Comparison of ENCODE assay signal across 9 mouse cellular contexts in the genomic region with DNA sequence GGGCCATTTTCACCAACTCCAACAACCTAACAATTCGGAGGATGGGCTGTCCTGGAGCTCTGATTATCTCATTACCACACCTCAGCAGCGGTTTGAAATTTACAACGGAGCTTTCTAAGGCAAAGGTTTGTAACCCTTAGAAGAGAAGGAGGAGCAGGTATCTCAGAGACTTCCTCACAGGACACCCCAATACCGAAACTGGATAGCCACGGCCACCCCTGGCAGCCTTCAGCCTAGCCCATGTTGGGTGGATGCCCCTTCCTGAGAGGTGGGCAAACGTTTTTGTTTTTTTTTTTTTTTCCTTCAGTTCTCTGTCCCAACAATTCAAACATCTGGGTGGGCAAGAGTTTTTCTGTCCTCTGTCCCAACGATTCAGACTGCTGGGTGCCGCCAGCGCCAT. TPM values are rescaled to one million over a fixed set of nuclear protein-coding genes. Genes with fewer than 3 reads are reported as not detected.
A peak's percentile ranks its signal among the peaks of the same experiment; 100 is the strongest.
DNase-seq lines count a peak whose midpoint lies in the region; ATAC-seq and TF ChIP-seq lines count a peak whose summit lies in the region.
"Had no signal": no experiment of that assay in that cellular context is flagged by ENCODE, and none has a peak within 500 bp of the region (broad histone marks: within the 10 kb centered on the region; RNA-seq: fewer than 3 reads in every experiment).

No protein-coding gene starts in this region.

- peak overlapping the region; percentile 82 for H3K4me2 ChIP-seq in heart, embryonic 11.5 days
- H3K4me2 ChIP-seq in heart, embryonic 16.5 days (ENCODE audit: low read depth, low read length) = peak overlapping the region; percentile 95
- peak overlapping the region; percentile 93 for H3K4me2 ChIP-seq in liver, postnatal 0 days (ENCODE audit: low read depth, low read length)

- peak overlapping the region; percentile 55 for H3K4me3 ChIP-seq in heart, embryonic 11.5 days (ENCODE audit: low read depth, low read length)
- peak overlapping the region; percentile 62 to 65 for H3K4me3 ChIP-seq in ES-E14 (ENCODE audit: insufficient read depth in 1 of 2, low read depth in 1 of 2, low read length in 2 of 2, poor library complexity in 1 of 2, severe bottlenecking in 1 of 2)
- H3K4me3 ChIP-seq in heart, embryonic 16.5 days (ENCODE audit: low read length) = peak overlapping the region; percentile 74
- peak overlapping the region; percentile 65 for H3K4me3 ChIP-seq in liver, postnatal 0 days (ENCODE audit: low read depth, low read length)

- no peaks in the 10 kb centered on the region for H3K27me3 ChIP-seq in heart, embryonic 11.5 days (ENCODE audit: control insufficient read depth, insufficient read depth, low read length)
- H3K27me3 ChIP-seq in heart, embryonic 16.5 days (ENCODE audit: control insufficient read depth, insufficient read depth, low read length) = no peaks in the 10 kb centered on the region
- no peaks in the 10 kb centered on the region for H3K27me3 ChIP-seq in liver, postnatal 0 days (ENCODE audit: insufficient read depth, low read length)

- intact Hi-C loops in gastrocnemius, postnatal 36 days (cut with DNase I) = no loop called here

- H3K36me3 ChIP-seq in heart, embryonic 11.5 days (ENCODE audit: control insufficient read depth, insufficient read depth, low read length) = no peaks in the 10 kb centered on the region
- no peaks in the 10 kb centered on the region for H3K36me3 ChIP-seq in ES-E14 (ENCODE audit: control insufficient read depth, insufficient read depth, low read length, poor library complexity, severe bottlenecking)
- no peaks in the 10 kb centered on the region for H3K36me3 ChIP-seq in heart, embryonic 16.5 days (ENCODE audit: control insufficient read depth, insufficient read depth)
- H3K36me3 ChIP-seq in liver, postnatal 0 days (replicated peaks; ENCODE audit: insufficient read depth, low read length) = no peaks in the 10 kb centered on the region

- peaks cover 19% of the 10 kb centered on the region for H3K4me1 ChIP-seq in heart, embryonic 11.5 days (ENCODE audit: control insufficient read depth, insufficient read depth, low read length)
- H3K4me1 ChIP-seq in ES-E14 (ENCODE audit: control insufficient read depth in 2 of 2, insufficient read depth in 2 of 2, low read length in 2 of 2, poor library complexity in 1 of 2) = peaks cover 0 to 4% of the 10 kb centered on the region in 2 experiments; a peak in 1 of 4 replicates
- H3K4me1 ChIP-seq in heart, embryonic 16.5 days (ENCODE audit: control insufficient read depth, insufficient read depth, low read length) = peaks cover 22% of the 10 kb centered on the region
- peaks cover 68% of the 10 kb centered on the region for H3K4me1 ChIP-seq in liver, postnatal 0 days (ENCODE audit: insufficient read depth)

- no peak for DNase-seq in heart, adult 8-10 months (ENCODE audit: low spot score)
- no peak for DNase-seq in ES-E14 (ENCODE audit: low read depth, low spot score)
- DNase-seq in liver, postnatal 0 days = no peak
- DNase-seq in thymus, postnatal 25 days = no peak
- DNase-seq in gastrocnemius, postnatal 36 days = no peak
- no peak for DNase-seq in testis, postnatal 14 days (ENCODE audit: low spot score)

- in situ Hi-C loops in ES-E14 (cut with MboI; ENCODE audit: low sequenced_read_pairs in 2 of 2, unreplicated experiment in 2 of 2) = no loop called here

- no peak overlapping the region; the same call in 1 of the 2 replicates for H3K27ac ChIP-seq in heart, embryonic 11.5 days (ENCODE audit: low read depth, low read length)
- H3K27ac ChIP-seq in ES-E14 (ENCODE audit: insufficient read depth, low read depth, low read length, poor library complexity, severe bottlenecking) = no peak overlapping the region
- no peak overlapping the region for H3K27ac ChIP-seq in heart, embryonic 16.5 days (ENCODE audit: low read length)
- peak overlapping the region; percentile 71 for H3K27ac ChIP-seq in liver, postnatal 0 days (ENCODE audit: low read depth)

- no peak for TF ChIP-seq CTCF in liver, postnatal 0 days (IDR thresholded peaks at IDR 0.05; ENCODE audit: low read depth)

- H3K9me3 ChIP-seq in heart, embryonic 11.5 days (replicated peaks; ENCODE audit: control insufficient read depth, low read length) = no peaks in the 10 kb centered on the region
- H3K9me3 ChIP-seq in ES-E14 (ENCODE audit: control insufficient read depth, insufficient read depth, low read depth, low read length) = no peaks in the 10 kb centered on the region
- H3K9me3 ChIP-seq in heart, embryonic 16.5 days (replicated peaks; ENCODE audit: control insufficient read depth, low read length) = no peaks in the 10 kb centered on the region
- H3K9me3 ChIP-seq in liver, postnatal 0 days (ENCODE audit: low read length) = no peaks in the 10 kb centered on the region

- 17% methylated on average over 9 of the region's 9 CpGs for WGBS in heart, embryonic 11.5 days (ENCODE audit: insufficient replicate concordance)
- 17% methylated on average over 9 of the region's 9 CpGs for WGBS in heart, embryonic 16.5 days
- WGBS in liver, postnatal 0 days (ENCODE audit: insufficient replicate concordance) = 8% methylated on average over 9 of the region's 9 CpGs

- TF ChIP-seq EP300 in liver, postnatal 0 days (IDR thresholded peaks at IDR 0.05; ENCODE audit: low read depth) = no peak

- peak overlapping the region; percentile 76 for H3K9ac ChIP-seq in heart, embryonic 11.5 days (ENCODE audit: low read depth, low read length)
- peak overlapping the region; percentile 72 for H3K9ac ChIP-seq in ES-E14 (ENCODE audit: insufficient read depth, low read depth, low read length, poor library complexity, severe bottlenecking)
- H3K9ac ChIP-seq in heart, embryonic 16.5 days (ENCODE audit: low read length) = peak overlapping the region; percentile 87
- peak overlapping the region; percentile 80 for H3K9ac ChIP-seq in liver, postnatal 0 days (replicated peaks)

- ATAC-seq in heart, embryonic 11.5 days (replicated peaks; ENCODE audit: insufficient number of reproducible peaks, low FRiP score, low TSS enrichment) = no peak
- ATAC-seq in heart, embryonic 16.5 days (replicated peaks; ENCODE audit: extremely low read depth, insufficient read depth, low FRiP score) = no peak
- no peak for ATAC-seq in liver, postnatal 0 days

TF ChIP-seq in ES-E14, 5 proteins besides CTCF, POLR2A, EP300 and RAD21:
- TF ChIP-seq MAFK (IDR thresholded peaks at IDR 0.05; ENCODE audit: insufficient read depth, low read depth, low read length) (no peak), ZNF384 (IDR thresholded peaks at IDR 0.05; ENCODE audit: low read depth, low read length) (no peak), ZC3H11A (IDR thresholded peaks at IDR 0.05; ENCODE audit: borderline replicate concordance, low read depth, low read length) (no peak), CHD2 (IDR thresholded peaks at IDR 0.05; ENCODE audit: low read depth, low read length) (no peak), HCFC1 (IDR thresholded peaks at IDR 0.05; ENCODE audit: borderline replicate concordance, insufficient read depth, low read length) (no peak)

RNA-seq across cellular contexts. Expression of gene Fam213a, which starts 0.4 kb away (rescaled TPM):
- polyA plus RNA-seq in heart, embryonic 11.5 days (2014; fragmentation: Nextera tagmentation; extraction: Ambion mirVana) = 67.7 and 75.4 TPM in 2 replicates
- total RNA-seq in heart, adult 8-10 months (2022) = 10 to 100 TPM; 24.7 to 39.2 (median 28.2) TPM
- 13.6 and 16.7 TPM in 2 replicates for total RNA-seq in ES-E14 (2012; rRNA removed)
- polyA plus RNA-seq in heart, embryonic 16.5 days (2015; fragmentation: Nextera tagmentation; extraction: Ambion mirVana) = 35.8 and 40.3 TPM in 2 replicates
- 80.4 and 85.0 TPM in 2 replicates for polyA plus RNA-seq in liver, postnatal 0 days (2015; fragmentation: Nextera tagmentation; extraction: Ambion mirVana)
- 10 to 100 TPM; 13.1 to 19.1 TPM for total RNA-seq in gastrocnemius, postnatal 36 days (2021)

RNA-seq across cellular contexts. Expression of gene Tspan14, which starts 46.5 kb away (rescaled TPM):
- 43.5 and 54.0 TPM in 2 replicates for polyA plus RNA-seq in heart, embryonic 11.5 days (2014; fragmentation: Nextera tagmentation; extraction: Ambion mirVana)
- 10 to 100 TPM in 2 of 4 experiments, 1 to 10 TPM in 2; 9.8 to 18.6 (median 10.8) TPM for total RNA-seq in heart, adult 8-10 months (2022)
- 26.5 and 62.7 TPM in 2 replicates for total RNA-seq in ES-E14 (2012; rRNA removed)
- 44.4 and 46.1 TPM in 2 replicates for polyA plus RNA-seq in heart, embryonic 16.5 days (2015; fragmentation: Nextera tagmentation; extraction: Ambion mirVana)
- 22.0 and 24.9 TPM in 2 replicates for polyA plus RNA-seq in liver, postnatal 0 days (2015; fragmentation: Nextera tagmentation; extraction: Ambion mirVana)
- 10 to 100 TPM; 11.5 to 12.1 TPM for total RNA-seq in gastrocnemius, postnatal 36 days (2021)

RNA-seq across cellular contexts. Expression of gene Dydc2, which starts 55.9 kb away (rescaled TPM):
- 0.53 TPM in 1 of 2 replicates, not detected in the other for polyA plus RNA-seq in heart, embryonic 11.5 days (2014; fragmentation: Nextera tagmentation; extraction: Ambion mirVana)
- not detected for total RNA-seq in heart, adult 8-10 months (2022)
- not detected in 2 replicates for total RNA-seq in ES-E14 (2012; rRNA removed)
- 0.17 TPM in 1 of 2 replicates, not detected in the other for polyA plus RNA-seq in heart, embryonic 16.5 days (2015; fragmentation: Nextera tagmentation; extraction: Ambion mirVana)
- not detected in 2 replicates for polyA plus RNA-seq in liver, postnatal 0 days (2015; fragmentation: Nextera tagmentation; extraction: Ambion mirVana)
- not detected for total RNA-seq in gastrocnemius, postnatal 36 days (2021)
- total RNA-seq: hematopoietic stem cell, adult 5-6 weeks had no signal

RNA-seq across cellular contexts. Expression of gene Dydc1, which starts 59.6 kb away (rescaled TPM):
- polyA plus RNA-seq in heart, embryonic 11.5 days (2014; fragmentation: Nextera tagmentation; extraction: Ambion mirVana) = not detected in 2 replicates
- total RNA-seq in heart, adult 8-10 months (2022) = not detected
- not detected in 2 replicates for total RNA-seq in ES-E14 (2012; rRNA removed)
- not detected in 2 replicates for polyA plus RNA-seq in heart, embryonic 16.5 days (2015; fragmentation: Nextera tagmentation; extraction: Ambion mirVana)
- polyA plus RNA-seq in liver, postnatal 0 days (2015; fragmentation: Nextera tagmentation; extraction: Ambion mirVana) = not detected in 2 replicates
- not detected for total RNA-seq in gastrocnemius, postnatal 36 days (2021)
- total RNA-seq: hematopoietic stem cell, adult 5-6 weeks had no signal
